Mouse (Mus musculus) frontal cortex, postnatal 14 days (tissue): ENCODE results near the gene Strap.
A peak's percentile ranks its signal among the peaks of the same experiment; 100 is the strongest.

Experiments
- DNase-seq, 2 experiments: peaks; one replicate each; pipeline ENCODE4 v3.0.0; 2022; ENCODE audit warnings: low spot score in 2 of 2

Gene Strap

GRCm38 (mm10) chr6:137722220-137722931 is 12.5 kb upstream of the Strap start:
- no peak for DNase-seq

DNA sequence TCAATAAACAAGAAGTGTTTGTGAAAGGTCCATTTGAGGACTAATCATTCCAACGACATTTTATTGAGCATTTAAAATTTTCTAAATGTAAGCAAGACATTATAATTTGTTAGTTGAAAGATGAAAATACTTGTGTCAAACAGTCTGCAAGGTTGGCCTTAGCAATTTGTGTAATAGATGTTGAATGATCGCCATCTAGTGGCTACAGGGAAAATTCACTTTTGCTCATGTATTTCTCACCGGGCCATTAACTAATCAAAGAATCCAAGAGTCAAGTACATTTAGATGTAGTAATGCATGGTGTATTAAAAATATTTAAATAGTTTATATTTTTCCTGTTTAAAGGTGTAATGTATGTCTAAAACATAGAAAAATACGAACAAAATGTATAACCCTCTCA is 11.0 kb upstream of the Strap start:
- no peak for DNase-seq

DNA sequence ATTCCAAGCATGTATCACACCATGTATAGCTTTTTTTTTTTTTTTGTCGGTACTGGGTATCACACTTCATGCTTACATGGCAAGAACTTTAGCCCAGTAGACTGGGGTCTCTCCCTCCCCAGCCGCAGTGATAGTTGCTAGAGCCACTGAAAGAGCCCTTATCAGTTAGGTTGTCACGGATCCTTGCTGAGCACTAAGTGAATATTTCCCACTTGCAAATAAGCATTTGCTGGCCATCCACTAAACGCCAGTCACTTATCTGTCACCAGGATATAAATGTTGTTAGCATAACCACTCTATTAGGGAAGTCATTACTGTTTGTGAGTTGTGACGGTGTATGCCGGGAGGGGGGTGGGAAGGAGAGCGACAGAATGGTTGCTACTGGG is 425 bp upstream of the Strap start:
- no peak for DNase-seq

GRCm38 (mm10) chr6:137735671-137736238 is 877 bp downstream of the Strap start:
- DNase-seq, result no peak

- DNase-seq, result no peak
Measured at GRCm38 (mm10) chr6:137740972-137741371, 6.1 kb downstream of the Strap start.

DNA sequence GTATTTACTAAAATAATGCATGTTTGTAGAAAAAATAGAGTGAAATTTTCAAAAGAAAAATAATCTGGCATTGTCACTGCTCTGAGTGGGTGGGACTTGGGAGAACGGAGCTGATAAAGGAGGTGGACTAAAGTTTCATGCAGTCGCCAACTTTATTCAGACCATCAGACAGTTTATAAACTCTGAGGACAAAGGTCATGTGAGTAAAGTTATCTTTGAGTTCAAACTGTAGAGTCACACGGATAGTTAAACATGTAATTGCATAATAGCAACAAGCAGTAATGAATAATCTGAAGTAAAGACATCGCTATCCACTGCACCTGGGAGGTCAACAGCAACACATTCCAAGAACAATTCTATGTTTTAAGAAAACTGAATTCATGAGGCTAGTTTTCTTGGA is 9.8 kb downstream of the Strap start:
- no peak for DNase-seq

GRCm38 (mm10) chr6:137747174-137747928 is 12.5 kb downstream of the Strap start:
- no peak for DNase-seq

DNA sequence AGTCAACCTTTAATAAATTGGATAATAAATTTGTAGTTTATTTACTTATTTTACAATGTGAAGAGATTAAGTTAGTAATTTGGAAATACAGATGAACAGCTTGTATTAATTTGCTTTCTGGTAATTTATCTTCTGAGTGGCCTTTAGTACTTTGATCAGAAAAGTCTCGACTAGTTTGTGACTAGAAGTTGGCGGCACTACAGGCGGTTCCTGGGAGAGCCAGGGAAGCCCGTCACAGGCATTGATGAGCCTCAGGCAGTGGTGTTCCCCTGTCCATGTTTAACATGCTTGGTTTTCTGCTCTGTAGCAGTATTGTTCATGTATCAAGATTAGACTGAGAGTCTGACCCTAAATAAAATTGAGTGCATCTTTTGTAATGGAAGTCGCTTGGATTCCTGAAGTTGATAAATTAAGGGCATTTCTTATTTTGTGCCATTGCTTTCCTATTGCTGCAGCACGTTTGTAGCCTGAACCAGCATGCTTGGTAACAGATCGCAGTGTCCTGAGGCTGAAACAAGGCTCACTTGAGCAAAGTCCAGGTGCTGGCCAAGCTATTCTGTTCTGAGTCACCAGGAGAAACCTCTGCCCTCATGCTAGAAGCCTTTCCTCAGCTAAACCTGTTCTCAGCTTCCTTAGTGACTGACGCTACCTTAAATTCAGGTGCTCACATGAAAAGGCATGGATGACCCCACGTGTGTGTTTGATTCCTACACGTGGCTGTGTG is 16.8 kb downstream of the Strap start:
- DNase-seq, result no peak

GRCm38 (mm10) chr6:137752275-137752655 is 17.4 kb downstream of the Strap start:
- DNase-seq, result no peak

GRCm38 (mm10) chr6:137754056-137754856 is 19.4 kb downstream of the Strap start, which contains the start of gene Dera:
Gene Dera (plus strand): TSS chr6:137754546.
- peak in 1 of 2 experiments; percentile 50 for DNase-seq

GRCm38 (mm10) chr6:137754857-137755232 is 20.0 kb downstream of the Strap start:
- DNase-seq, result no peak

GRCm38 (mm10) chr6:137756310-137756709 is 21.4 kb downstream of the Strap start:
- DNase-seq, result peak in 1 of 2 experiments; percentile 34

GRCm38 (mm10) chr6:137757891-137758290 is 23.0 kb downstream of the Strap start:
- DNase-seq, result no peak

DNA sequence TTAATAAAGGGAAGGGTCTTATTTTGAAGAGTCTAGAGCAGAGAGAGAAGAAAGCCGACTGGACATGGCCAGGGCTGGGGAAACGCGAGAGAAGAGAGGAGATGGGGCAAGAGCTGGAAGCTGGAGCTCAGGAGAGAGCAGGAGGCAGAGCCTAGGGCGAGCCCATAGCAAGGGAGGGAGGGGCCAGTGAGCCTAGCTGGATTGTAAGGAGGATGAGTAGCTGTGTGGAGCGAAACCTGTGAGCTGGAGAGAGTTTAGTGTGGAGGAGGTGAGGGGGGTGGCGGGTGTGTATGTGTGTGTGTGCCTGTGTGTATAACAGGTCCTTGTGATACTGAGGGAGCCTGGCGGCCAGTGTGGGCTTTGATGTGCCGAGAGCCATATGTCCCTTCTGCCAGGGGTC is 24.8 kb downstream of the Strap start:
- DNase-seq, result no peak

- DNase-seq, result no peak
Measured at GRCm38 (mm10) chr6:137760966-137761365, 26.1 kb downstream of the Strap start.

GRCm38 (mm10) chr6:137764572-137765210 is 29.8 kb downstream of the Strap start:
- no peak for DNase-seq

- DNase-seq, result no peak
Measured at GRCm38 (mm10) chr6:137766177-137766576, 31.3 kb downstream of the Strap start.

- DNase-seq, result no peak
Measured at GRCm38 (mm10) chr6:137771621-137772250, 36.9 kb downstream of the Strap start.

DNA sequence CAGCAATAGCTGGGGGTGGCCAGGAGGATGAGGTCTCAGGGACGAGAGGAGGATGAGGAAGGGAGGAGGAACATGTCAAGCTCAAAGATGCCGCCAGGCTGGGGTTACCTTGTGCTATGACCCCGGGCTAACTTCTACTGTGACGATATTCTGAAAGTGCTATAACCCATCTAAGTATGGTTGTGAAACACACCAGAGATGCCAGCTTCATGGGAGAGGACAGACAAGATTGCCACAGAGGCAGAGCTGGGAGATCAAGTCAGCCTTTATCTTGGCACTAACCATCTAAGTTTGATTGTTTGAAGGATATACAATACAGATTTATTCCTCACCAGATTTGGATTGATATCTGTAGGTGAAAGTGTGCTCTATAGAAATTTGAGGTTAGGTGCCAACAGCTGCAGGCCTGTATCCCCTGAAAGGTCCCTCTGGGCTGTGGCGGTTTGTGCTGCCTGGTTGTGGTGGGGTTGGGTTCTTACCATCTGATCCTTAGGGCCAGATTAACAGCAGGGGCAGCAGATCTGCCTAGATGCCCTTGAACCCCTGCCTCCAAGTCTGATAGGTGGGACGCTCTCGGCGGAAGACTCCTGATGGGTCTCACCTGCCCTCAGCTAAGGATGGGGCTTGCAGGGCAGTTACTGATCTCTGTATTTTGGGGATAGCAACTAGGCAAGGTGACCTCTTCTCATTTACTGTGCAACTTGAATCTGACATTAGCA is 38.2 kb downstream of the Strap start:
- no peak for DNase-seq

DNA sequence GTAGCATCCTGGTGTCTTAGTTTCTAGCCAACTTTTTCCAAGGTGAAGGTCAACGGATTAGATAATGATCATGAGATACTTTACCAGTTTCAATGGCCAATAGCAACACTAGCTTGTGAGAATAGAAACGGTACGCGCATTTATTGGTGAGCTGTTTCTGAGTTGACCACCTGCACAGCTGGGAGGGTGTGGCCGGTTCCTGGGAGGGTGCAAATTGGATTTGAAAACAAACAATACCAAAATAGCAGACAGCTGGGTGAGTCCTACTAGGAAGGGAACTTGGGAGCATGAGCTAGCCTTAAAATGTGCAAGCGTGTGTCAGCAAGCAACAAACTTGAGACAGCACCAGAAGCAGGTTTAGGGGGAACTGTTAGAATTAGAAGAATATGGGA is 38.8 kb downstream of the Strap start:
- no peak for DNase-seq
